Mouse (Mus musculus): ENCODE measurements around the gene Gm5737. TPM values are rescaled to one million over a fixed set of nuclear protein-coding genes. Genes with fewer than 3 reads are reported as not detected.
A peak's percentile ranks its signal among the peaks of the same experiment; 100 is the strongest.

Gene Gm5737
- polyA plus RNA-seq, 1 experiment from 2014 or later, result not detected

DNA sequence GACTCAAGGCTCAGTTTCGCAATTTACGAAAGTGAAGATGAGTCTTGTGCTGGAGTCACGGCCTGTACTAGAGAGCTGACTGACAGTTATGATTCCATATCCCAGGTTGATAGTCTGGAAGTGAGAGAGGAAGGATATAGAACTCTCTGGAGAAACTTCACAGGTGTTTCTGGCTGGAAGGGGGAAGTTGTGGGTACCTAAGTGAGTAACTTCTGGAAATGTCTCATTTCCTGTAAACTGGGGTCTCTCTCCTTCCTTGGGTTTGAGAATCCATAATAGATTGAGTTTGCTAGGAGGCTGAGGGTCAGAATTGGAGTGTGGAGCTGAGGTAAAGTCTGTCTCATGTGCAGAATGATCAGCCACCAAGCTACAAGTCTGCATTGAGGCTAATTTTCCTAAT lies 38.0 kb downstream of the Gm5737 start:
- no peaks in the 10 kb centered on the region for H3K9me3 ChIP-seq (ENCODE audit: control insufficient read depth, low read length)
- H3K4me1 ChIP-seq (replicated peaks; ENCODE audit: control insufficient read depth, insufficient read depth, low read length), result no peaks in the 10 kb centered on the region
- no peak overlapping the region for H3K4me3 ChIP-seq (ENCODE audit: low read depth, low read length)
- 96% methylated on average over 3 of the region's 3 CpGs for WGBS
- H3K36me3 ChIP-seq (ENCODE audit: control insufficient read depth, insufficient read depth, low read length), result no peaks in the 10 kb centered on the region
- ATAC-seq (ENCODE audit: low FRiP score), result no peak
- no peak overlapping the region for H3K4me2 ChIP-seq (replicated peaks; ENCODE audit: low read depth, low read length)
- H3K27ac ChIP-seq (ENCODE audit: low read depth, low read length), result no peak overlapping the region
- no peak for DNase-seq (ENCODE audit: low spot score)
- H3K9ac ChIP-seq (ENCODE audit: low read depth, low read length), result no peak overlapping the region
- no peaks in the 10 kb centered on the region for H3K27me3 ChIP-seq (ENCODE audit: control insufficient read depth, insufficient read depth, low read length)

GRCm38 (mm10) chr7:120859854-120860253 lies 47.7 kb downstream of the Gm5737 start:
- ATAC-seq (ENCODE audit: low FRiP score) (no peak), DNase-seq (ENCODE audit: low spot score) (no peak)
- H3K27ac ChIP-seq (ENCODE audit: low read depth, low read length), result no peak overlapping the region
- H3K4me1 ChIP-seq (replicated peaks; ENCODE audit: control insufficient read depth, insufficient read depth, low read length), result peaks cover 2% of the 10 kb centered on the region
- H3K36me3 ChIP-seq (ENCODE audit: control insufficient read depth, insufficient read depth, low read length), result no peaks in the 10 kb centered on the region
- H3K9me3 ChIP-seq (ENCODE audit: control insufficient read depth, low read length), result no peaks in the 10 kb centered on the region
- H3K27me3 ChIP-seq (ENCODE audit: control insufficient read depth, insufficient read depth, low read length), result no peaks in the 10 kb centered on the region
- no peak overlapping the region for H3K9ac ChIP-seq (ENCODE audit: low read depth, low read length)
- H3K4me3 ChIP-seq (ENCODE audit: low read depth, low read length), result no peak overlapping the region
- WGBS, result 90% methylated on average over 11 of the region's 11 CpGs
- H3K4me2 ChIP-seq (replicated peaks; ENCODE audit: low read depth, low read length), result no peak overlapping the region

DNA sequence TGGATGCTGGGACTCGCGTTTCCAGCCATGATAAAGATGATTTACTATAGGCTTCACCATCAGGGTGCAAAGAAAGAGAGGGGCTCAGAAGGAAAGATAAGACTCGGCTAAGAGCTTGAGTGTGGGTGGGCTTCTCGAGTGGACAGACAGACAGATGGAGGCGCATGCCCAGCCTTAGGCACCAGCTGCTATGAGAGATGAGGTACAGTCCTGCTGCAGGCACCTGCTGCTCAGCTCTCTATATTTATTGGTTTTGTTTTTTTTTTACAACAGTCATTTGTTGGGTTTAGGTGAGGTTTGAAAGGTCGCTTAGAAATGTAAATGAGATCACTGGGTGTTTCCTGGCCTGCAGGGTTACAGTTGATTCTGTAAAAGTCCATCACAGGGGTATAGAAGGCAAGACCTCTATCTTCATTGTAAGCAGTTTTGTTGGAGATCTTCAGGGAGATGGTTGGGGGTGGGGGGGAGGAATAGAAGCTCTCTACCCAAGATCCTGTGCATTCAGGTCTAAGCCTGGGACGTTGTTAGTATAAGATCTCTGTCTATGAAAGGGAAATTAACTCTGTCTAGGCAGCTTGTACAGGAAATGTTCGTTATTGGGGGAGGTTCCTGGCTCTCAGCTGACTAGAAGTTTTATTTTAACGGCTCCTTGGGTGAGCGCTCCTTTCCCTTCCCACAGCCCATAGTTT lies 48.8 kb downstream of the Gm5737 start:
- Histone ChIP-seq H3K9me3 (ENCODE audit: control insufficient read depth, low read length) (no peaks in the 10 kb centered on the region), H3K4me1 (replicated peaks; ENCODE audit: control insufficient read depth, insufficient read depth, low read length) (peaks cover 6% of the 10 kb centered on the region), H3K27ac (ENCODE audit: low read depth, low read length) (no peak overlapping the region), H3K9ac (ENCODE audit: low read depth, low read length) (no peak overlapping the region), H3K4me3 (ENCODE audit: low read depth, low read length) (no peak overlapping the region), H3K36me3 (ENCODE audit: control insufficient read depth, insufficient read depth, low read length) (no peaks in the 10 kb centered on the region), H3K27me3 (ENCODE audit: control insufficient read depth, insufficient read depth, low read length) (no peaks in the 10 kb centered on the region), H3K4me2 (replicated peaks; ENCODE audit: low read depth, low read length) (no peak overlapping the region)
- no peak for DNase-seq (ENCODE audit: low spot score)
- 63% methylated on average over 10 of the region's 10 CpGs for WGBS
- ATAC-seq (ENCODE audit: low FRiP score), result no peak

DNA sequence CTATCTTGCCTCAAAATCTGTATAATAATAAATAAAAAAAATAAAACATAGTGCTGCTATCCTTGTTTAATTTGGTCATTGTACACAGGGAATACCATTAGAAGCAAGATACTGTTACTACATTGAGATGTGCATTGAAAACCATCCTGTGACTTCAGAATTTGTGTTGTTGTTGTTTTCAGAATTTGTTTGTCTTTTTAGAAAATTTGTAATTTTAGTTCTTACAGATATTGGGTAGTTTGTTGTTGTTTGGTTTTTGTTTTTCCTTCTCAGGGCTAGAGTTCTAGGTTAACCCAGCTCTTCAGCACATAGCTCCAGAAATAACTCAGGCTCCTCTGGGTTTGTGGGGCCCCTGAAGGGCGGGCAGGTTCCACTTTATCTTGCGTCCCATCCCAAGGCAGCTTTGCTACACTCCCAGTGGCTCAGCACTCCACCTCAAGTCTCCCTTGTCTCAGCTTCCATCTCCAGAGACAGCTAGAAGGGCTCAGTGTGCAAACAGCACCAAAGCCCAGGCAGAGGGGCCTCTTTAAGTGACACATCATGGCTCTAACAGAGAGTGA lies 49.4 kb downstream of the Gm5737 start:
- no peak overlapping the region for H3K4me3 ChIP-seq (ENCODE audit: low read depth, low read length)
- H3K9ac ChIP-seq (ENCODE audit: low read depth, low read length), result no peak overlapping the region
- no peak overlapping the region for H3K27ac ChIP-seq (ENCODE audit: low read depth, low read length)
- H3K9me3 ChIP-seq (ENCODE audit: control insufficient read depth, low read length), result no peaks in the 10 kb centered on the region
- H3K27me3 ChIP-seq (ENCODE audit: control insufficient read depth, insufficient read depth, low read length), result no peaks in the 10 kb centered on the region
- DNase-seq (ENCODE audit: low spot score), result no peak
- ATAC-seq (ENCODE audit: low FRiP score), result no peak
- no peak overlapping the region for H3K4me2 ChIP-seq (replicated peaks; ENCODE audit: low read depth, low read length)
- WGBS, result 34% methylated on average over 2 of the region's 2 CpGs
- no peaks in the 10 kb centered on the region for H3K36me3 ChIP-seq (ENCODE audit: control insufficient read depth, insufficient read depth, low read length)
- peaks cover 7% of the 10 kb centered on the region for H3K4me1 ChIP-seq (replicated peaks; ENCODE audit: control insufficient read depth, insufficient read depth, low read length)

DNA sequence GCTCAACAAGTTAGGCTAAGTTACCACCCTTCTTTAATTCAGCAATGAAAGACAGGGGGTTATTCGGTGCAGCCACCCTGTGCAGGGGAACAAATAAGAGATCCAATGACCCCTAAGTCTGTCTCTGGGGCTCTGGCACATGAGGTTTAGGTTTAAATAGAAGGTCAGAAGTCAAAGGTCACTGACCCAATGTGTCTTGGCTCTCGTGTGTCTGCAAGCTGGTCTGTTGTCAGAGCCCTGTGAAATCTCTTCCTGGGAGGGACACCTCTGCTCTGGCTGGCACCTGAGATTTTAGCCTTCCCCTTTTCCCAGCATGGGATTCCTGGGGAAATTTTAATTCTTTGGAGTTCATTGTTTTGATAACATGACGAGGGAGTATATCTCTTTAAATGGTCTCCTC lies 50.0 kb downstream of the Gm5737 start:
- no peak overlapping the region for H3K27ac ChIP-seq (ENCODE audit: low read depth, low read length)

DNA sequence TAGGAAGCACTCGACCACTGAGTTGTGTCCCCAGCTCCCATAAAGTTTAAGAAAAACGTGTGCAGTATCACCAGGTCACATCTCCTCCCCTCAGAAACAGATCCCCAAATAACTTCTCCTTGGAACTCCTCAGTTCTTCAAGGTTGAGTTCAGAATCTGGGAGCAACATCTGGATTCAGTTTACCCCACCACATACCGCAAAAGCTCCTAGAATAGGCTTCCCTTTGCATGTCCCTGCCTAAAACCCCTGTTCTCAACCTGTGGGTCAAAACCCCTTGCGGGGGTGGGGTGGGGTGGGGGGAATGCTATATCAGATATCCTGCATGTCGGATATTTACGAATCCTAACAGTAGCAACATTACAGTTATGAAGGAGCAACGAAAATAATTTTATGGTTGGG lies 50.5 kb downstream of the Gm5737 start:
- Histone ChIP-seq H3K27ac (ENCODE audit: low read depth, low read length) (no peak overlapping the region), H3K4me2 (replicated peaks; ENCODE audit: low read depth, low read length) (no peak overlapping the region), H3K9ac (ENCODE audit: low read depth, low read length) (no peak overlapping the region), H3K9me3 (ENCODE audit: control insufficient read depth, low read length) (no peaks in the 10 kb centered on the region), H3K4me3 (ENCODE audit: low read depth, low read length) (no peak overlapping the region), H3K36me3 (ENCODE audit: control insufficient read depth, insufficient read depth, low read length) (no peaks in the 10 kb centered on the region), H3K27me3 (ENCODE audit: control insufficient read depth, insufficient read depth, low read length) (no peaks in the 10 kb centered on the region), H3K4me1 (replicated peaks; ENCODE audit: control insufficient read depth, insufficient read depth, low read length) (peaks cover 7% of the 10 kb centered on the region)
- DNase-seq (ENCODE audit: low spot score) (peak; percentile 9), ATAC-seq (ENCODE audit: low FRiP score) (no peak)
- 52% methylated on average over 7 of the region's 7 CpGs for WGBS

More for the DNA sequence above, 50.0 kb downstream of the Gm5737 start:
- Histone ChIP-seq H3K4me1 (replicated peaks; ENCODE audit: control insufficient read depth, insufficient read depth, low read length) (peaks cover 7% of the 10 kb centered on the region), H3K9me3 (ENCODE audit: control insufficient read depth, low read length) (no peaks in the 10 kb centered on the region), H3K4me3 (ENCODE audit: low read depth, low read length) (no peak overlapping the region), H3K27me3 (ENCODE audit: control insufficient read depth, insufficient read depth, low read length) (no peaks in the 10 kb centered on the region), H3K4me2 (replicated peaks; ENCODE audit: low read depth, low read length) (no peak overlapping the region), H3K9ac (ENCODE audit: low read depth, low read length) (no peak overlapping the region), H3K36me3 (ENCODE audit: control insufficient read depth, insufficient read depth, low read length) (no peaks in the 10 kb centered on the region)
- DNase-seq (ENCODE audit: low spot score) (peak; percentile 23), ATAC-seq (ENCODE audit: low FRiP score) (no peak)
- 11% methylated on average over 3 of the region's 3 CpGs for WGBS

- ATAC-seq (ENCODE audit: low FRiP score) (no peak), DNase-seq (ENCODE audit: low spot score) (peak; percentile 35)
- Histone ChIP-seq H3K9me3 (ENCODE audit: control insufficient read depth, low read length) (no peaks in the 10 kb centered on the region), H3K4me3 (ENCODE audit: low read depth, low read length) (no peak overlapping the region), H3K36me3 (ENCODE audit: control insufficient read depth, insufficient read depth, low read length) (no peaks in the 10 kb centered on the region), H3K4me1 (replicated peaks; ENCODE audit: control insufficient read depth, insufficient read depth, low read length) (peaks cover 7% of the 10 kb centered on the region), H3K9ac (ENCODE audit: low read depth, low read length) (no peak overlapping the region), H3K27me3 (ENCODE audit: control insufficient read depth, insufficient read depth, low read length) (no peaks in the 10 kb centered on the region), H3K4me2 (replicated peaks; ENCODE audit: low read depth, low read length) (no peak overlapping the region), H3K27ac (ENCODE audit: low read depth, low read length) (no peak overlapping the region)
- WGBS, result 37% methylated on average over 5 of the region's 5 CpGs
Measured at GRCm38 (mm10) chr7:120863476-120863875, 51.3 kb downstream of the Gm5737 start.

GRCm38 (mm10) chr7:120865100-120865499 lies 52.9 kb downstream of the Gm5737 start:
- H3K4me2 ChIP-seq (replicated peaks; ENCODE audit: low read depth, low read length), result no peak overlapping the region
- WGBS, result 7% methylated on average over 7 of the region's 7 CpGs
- H3K27ac ChIP-seq (ENCODE audit: low read depth, low read length), result 0 out of 2 replicates have a peak overlapping the region, but pooled peaks have one; percentile 42
- no peaks in the 10 kb centered on the region for H3K27me3 ChIP-seq (ENCODE audit: control insufficient read depth, insufficient read depth, low read length)
- ATAC-seq (ENCODE audit: low FRiP score) (peak; percentile 87), DNase-seq (ENCODE audit: low spot score) (peak; percentile 80)
- H3K9me3 ChIP-seq (ENCODE audit: control insufficient read depth, low read length), result no peaks in the 10 kb centered on the region
- peaks cover 7% of the 10 kb centered on the region for H3K4me1 ChIP-seq (replicated peaks; ENCODE audit: control insufficient read depth, insufficient read depth, low read length)
- H3K9ac ChIP-seq (ENCODE audit: low read depth, low read length), result no peak overlapping the region
- no peaks in the 10 kb centered on the region for H3K36me3 ChIP-seq (ENCODE audit: control insufficient read depth, insufficient read depth, low read length)
- no peak overlapping the region for H3K4me3 ChIP-seq (ENCODE audit: low read depth, low read length)

- Histone ChIP-seq H3K9ac (ENCODE audit: low read depth, low read length) (no peak overlapping the region), H3K4me2 (replicated peaks; ENCODE audit: low read depth, low read length) (no peak overlapping the region), H3K9me3 (ENCODE audit: control insufficient read depth, low read length) (no peaks in the 10 kb centered on the region), H3K4me3 (ENCODE audit: low read depth, low read length) (no peak overlapping the region), H3K27ac (ENCODE audit: low read depth, low read length) (peak overlapping the region; percentile 62), H3K27me3 (ENCODE audit: control insufficient read depth, insufficient read depth, low read length) (no peaks in the 10 kb centered on the region), H3K36me3 (ENCODE audit: control insufficient read depth, insufficient read depth, low read length) (no peaks in the 10 kb centered on the region), H3K4me1 (replicated peaks; ENCODE audit: control insufficient read depth, insufficient read depth, low read length) (peaks cover 7% of the 10 kb centered on the region)
- no peak for ATAC-seq (ENCODE audit: low FRiP score)
- DNase-seq (ENCODE audit: low spot score), result peak; percentile 11
- 48% methylated on average over 4 of the region's 4 CpGs for WGBS
Measured at GRCm38 (mm10) chr7:120865832-120866231, 53.7 kb downstream of the Gm5737 start.
